Mouse (Mus musculus) embryo, embryonic 10.5 days (tissue): ENCODE measurements at regions not wholly inside any gene's neighbourhood (a gene's known extent, or its start where the extent isn't known, plus 50 kb on each side); places are given as distances from the start of the nearest gene placed in this dataset.
A peak's percentile ranks its signal among the peaks of the same experiment; 100 is the strongest.
"Not testable (repeated sequence)": the region's sequence is repeated elsewhere in the genome, so short reads cannot be mapped to it uniquely, and the experiment has no call there.

ENCODE experiments used
- DNase-seq: peaks from one replicate; pipeline ENCODE4 v3.0.0-alpha.2; 2015; ENCODE audit warnings: low spot score

GRCm38 (mm10) chr2:78418561-78419338 lies 449.2 kb upstream of the Ube2e3 start:
- peak; percentile 38 for DNase-seq

DNA sequence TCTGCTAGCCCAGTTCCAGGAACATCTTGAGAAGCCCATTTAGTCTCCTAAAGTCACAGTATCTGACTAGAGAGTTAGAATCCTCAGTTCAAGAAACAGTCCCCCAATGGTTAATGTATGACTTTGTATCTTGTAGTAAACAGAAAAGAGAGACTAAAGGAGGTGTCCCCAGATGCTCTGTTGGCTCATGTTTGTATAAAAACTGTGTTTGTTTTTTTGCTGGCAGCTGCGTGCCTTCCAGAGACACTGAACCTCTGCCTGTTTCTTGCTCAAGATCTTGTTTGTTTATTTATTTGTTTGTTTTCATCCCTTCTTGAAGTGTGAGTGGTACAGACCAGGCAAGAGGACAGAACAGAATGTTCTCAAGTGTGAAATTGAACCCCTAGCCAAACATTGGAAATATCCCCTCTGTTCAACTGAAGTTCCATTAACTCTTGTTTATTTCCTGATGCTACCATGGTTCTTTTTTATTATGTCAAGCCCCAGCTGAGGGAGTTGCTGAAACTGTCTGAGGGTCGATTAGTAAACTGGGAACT lies 451.3 kb upstream of the Ube2e3 start:
- DNase-seq = no peak

DNA sequence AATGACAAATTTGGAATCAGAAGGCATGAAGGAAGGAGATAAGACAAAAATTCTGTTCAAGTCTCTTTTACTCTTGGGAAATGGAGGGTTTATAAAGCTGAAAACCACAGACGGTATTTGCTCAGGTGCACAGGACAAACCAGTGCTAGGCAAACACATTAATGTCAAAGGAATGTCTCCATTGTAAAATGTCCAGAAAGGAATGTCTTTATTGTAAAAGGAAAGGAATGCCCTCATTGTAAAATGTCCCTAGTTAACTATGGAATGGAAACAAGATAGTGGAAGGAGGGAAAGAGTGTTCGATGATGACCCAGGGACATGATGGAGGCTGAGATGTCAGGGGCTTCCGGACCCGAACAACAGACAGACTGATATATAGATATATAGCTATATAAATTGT lies 454.9 kb upstream of the Ube2e3 start:
- DNase-seq = no peak

DNA sequence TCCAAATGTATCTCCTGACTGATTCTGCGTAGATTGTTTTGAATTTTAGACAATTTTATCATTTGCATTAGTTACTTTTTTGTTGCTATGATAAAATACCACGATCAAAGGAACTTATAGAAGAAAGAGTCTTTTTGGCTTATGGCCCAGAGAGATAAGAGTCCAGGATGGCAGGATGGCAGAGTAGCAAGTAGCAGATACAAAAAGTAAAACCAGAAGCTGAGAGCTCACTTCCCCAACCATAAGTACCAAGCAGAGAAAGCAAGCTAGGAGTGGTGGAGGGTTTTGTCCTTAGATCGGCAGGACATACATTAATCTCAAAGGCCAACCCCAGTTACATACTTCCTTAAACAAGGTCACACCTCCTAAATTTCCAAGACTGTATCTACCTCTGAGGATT lies 457.7 kb upstream of the Cwc22 start:
- no peak for DNase-seq

DNA sequence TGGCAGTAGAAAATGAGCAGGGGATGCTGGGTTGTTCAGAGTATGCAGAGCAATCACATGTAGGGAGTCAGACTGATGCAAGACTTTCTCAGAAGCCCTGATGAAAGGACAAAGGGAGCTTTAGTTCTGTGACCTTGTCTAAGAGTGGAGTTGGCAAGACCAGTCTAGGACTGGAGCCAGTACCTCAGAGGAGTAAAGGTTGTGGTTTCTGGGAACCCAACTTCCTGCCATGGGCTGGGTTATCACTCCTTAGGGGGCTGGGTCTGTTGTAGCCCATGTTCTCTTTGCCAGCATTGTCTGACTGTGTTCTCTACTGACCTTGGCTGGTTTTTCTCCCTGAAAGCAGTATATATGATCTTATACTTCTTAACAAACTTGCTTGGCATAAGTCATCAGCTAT lies 453.1 kb upstream of the Cwc22 start:
- DNase-seq = no peak

DNA sequence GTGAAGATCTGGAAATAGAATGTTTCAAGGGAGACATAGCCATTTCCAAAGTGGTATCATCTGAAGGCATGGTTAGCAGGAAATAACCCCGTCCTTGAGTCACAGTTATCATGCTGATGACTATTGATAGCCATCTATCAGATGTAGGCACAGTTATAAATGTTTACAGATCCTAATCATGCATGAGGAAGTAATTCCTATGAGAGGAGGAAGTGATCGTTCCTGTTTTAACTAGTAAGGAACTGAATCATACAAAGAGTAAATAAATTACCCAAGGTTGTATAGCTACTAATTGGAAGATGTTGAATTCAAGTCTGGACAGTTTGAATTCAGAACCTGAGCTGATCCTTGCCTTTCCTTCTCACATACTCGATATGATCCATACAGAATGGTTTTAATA lies 450.7 kb upstream of the Cwc22 start:
- DNase-seq = no peak

DNA sequence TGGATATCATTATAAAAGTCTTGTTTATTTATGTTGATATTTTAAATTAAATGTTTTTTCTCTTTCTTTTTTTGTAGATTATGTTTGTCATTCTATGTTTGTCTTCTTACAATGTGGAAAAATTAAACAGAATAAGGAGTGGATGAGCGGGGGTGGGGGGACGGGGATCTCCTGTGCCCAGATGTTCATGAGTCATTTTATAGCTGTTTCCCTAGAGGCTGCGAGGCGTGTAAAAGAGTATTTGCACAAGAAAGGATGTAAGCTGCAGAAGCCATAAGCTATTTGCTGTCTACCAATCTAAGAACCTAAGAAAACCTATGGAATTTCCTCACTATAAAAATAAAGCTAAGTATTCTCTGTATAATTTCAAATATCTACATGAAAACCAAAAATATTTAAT lies 446.9 kb upstream of the Cwc22 start:
- no peak for DNase-seq

- no peak for DNase-seq
Measured at GRCm38 (mm10) chr2:78392425-78392824, 446.2 kb upstream of the Cwc22 start.

DNA sequence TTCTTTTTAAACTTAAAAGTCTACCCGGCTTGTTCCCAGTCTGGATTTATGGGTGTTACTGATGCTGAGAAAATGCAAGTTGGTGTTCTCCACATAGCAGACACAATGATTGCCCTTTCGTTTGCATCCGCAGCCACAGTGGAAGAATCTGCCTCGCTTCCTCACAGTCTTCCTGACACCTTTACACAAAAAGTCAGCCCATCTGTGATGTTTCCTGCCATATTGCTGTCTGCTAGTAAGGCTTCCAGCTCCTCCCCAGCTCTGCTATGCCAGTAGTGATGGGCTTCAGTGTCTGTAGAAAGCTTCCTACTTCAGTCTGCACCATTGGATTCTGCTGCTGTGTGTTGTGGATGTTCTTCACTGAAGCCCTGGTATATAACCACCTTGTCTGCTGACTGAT lies 441.8 kb upstream of the Cwc22 start:
- no peak for DNase-seq

GRCm38 (mm10) chr2:78381234-78381633 lies 435.1 kb upstream of the Cwc22 start:
- DNase-seq = no peak

DNA sequence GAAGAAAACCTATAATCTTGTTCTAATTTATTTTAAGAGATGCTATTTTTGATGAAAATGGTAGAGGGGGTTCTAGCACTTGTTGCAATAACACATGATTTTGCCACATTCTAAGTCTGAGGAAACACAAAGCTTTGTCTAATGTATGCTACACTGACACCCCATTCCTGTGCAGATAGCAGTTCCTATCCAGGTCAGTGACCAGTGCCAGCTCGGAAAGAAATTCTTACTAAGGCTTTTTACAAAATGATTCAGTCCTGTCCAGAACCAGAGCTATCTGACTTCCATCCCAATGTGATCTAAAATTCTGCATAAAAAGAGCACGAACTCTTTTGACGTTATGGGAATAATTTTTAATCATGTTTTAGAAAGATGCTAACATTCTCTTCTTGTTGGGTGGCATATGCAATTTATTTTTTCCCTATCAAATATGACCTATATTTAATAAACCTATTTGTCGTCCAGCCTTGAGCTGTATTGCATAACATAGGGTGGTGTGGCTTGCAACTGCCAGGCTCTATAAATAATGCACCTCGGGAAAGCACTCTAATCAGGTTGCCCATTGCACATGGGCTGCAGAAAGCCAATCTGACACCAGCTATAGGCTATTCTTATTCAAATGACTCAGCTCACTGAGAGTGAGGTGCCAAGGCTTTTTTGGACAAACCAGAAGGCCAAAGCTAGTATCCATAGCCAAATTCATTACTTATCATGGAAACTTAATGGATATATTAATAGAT lies 385.7 kb upstream of the Cwc22 start:
- DNase-seq = no peak

DNA sequence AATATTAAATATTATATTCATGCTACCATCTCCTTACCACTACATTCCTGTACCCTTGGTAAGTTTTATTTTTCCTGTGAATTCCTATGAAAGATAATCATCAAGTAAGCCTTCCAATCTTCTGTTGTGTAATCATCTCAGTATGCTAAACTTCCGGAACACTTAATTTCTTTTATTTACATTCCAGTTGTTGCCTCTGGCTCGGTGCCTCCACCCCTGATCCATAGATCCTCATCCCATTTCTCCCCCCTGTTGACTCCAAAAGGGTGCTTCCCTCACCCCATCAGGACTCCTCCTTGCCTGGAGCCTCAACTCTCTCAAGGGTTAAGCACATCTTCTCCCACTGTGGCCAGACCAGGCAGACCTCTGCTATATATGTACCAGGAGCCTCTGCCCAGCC lies 379.9 kb upstream of the Cwc22 start:
- no peak for DNase-seq

GRCm38 (mm10) chr2:78322216-78322965 lies 376.2 kb upstream of the Cwc22 start:
- no peak for DNase-seq

- DNase-seq = no peak
Measured at GRCm38 (mm10) chr2:78311766-78312491, 365.8 kb upstream of the Cwc22 start.

DNA sequence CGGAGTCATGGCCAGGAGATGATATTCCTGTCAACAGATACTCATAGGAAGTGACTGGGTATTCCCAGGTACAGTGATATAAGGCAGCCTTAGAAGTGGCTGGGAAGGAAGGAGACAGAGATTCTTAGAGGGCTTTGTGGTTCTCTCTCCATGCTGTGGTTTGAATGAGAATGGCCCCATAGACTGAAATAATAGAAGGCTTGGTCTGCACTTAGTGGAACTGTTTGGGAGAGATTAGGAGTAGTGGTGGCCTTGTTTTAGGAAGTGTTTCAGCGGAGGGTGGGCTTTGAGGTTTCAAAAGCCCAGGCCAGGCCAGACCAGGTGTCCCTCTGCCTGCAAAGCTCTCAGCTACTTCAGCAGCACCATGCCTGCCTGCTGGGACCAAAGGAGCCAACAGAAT lies 363.2 kb upstream of the Cwc22 start:
- DNase-seq = no peak

- no peak for DNase-seq
Measured at GRCm38 (mm10) chr2:78306897-78307296, 360.7 kb upstream of the Cwc22 start.

DNA sequence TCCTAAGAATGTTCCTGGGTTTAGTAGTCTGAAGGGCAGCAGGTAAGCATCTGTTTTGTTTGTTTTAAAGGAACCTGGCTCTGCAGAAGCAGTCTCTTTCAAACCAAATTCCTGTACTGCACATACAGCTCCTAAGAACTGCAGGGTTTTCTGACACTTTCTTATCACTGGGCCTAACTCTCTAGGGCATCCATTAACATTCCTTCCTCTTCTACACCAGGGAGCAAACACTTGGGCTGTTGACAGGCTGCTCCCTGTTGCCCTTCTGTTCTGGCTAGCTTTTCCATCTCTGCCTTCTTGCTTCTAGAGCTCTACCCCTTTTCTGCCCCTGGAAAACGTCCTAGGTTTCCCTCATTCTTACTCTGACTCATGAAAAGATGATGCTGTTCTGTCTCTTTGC lies 345.5 kb upstream of the Cwc22 start:
- no peak for DNase-seq

DNA sequence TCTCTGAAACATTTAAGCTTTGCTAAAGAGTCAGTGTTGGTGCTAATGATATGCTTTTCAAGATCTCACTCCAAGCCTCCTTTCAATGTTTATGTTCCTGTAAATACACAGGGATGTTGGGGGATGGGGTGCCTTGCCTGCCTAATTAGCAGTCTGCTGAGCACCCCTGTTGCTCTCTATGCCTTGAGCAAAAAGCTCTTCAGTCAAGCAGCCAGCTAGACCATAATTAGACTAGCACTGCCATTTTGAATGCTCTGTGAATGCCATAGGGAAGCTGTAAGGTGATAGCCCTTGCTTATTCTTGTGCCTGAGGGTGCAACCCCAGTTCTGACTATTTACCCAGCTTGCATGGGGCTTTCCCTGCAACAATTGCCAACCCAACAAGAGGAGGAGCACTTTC lies 338.6 kb upstream of the Cwc22 start:
- peak; percentile 15 for DNase-seq

- DNase-seq = no peak
Measured at GRCm38 (mm10) chr2:78283605-78284004, 337.4 kb upstream of the Cwc22 start.

GRCm38 (mm10) chr2:78281846-78282245 lies 335.7 kb upstream of the Cwc22 start:
- not testable (repeated sequence) for DNase-seq

GRCm38 (mm10) chr2:78280219-78280915 lies 334.2 kb upstream of the Cwc22 start:
- DNase-seq = no peak
